Mouse (Mus musculus) midbrain, embryonic 16.5 days (tissue): ENCODE measurements at regions not wholly inside any gene's neighbourhood (a gene's known extent, or its start where the extent isn't known, plus 50 kb on each side); places are given as distances from the start of the nearest gene placed in this dataset.
A peak's percentile ranks its signal among the peaks of the same experiment; 100 is the strongest.

Source experiments
- ATAC-seq: fragments of 200-750 bp; cut with Nextera tagmentation; 2 replicates; pipeline ENCODE4 v1.8.0; 2017; ENCODE audit warnings: moderate TSS enrichment
- H3K27ac ChIP-seq: fragments of 300-500 bp; sonication (generic); 2 replicates; pipeline ENCODE4 v1.5.1; 2014; ENCODE audit warnings: mild to moderate bottlenecking, low read length, mixed read lengths
- H3K27me3 ChIP-seq: fragments of 300-500 bp; sonication (generic); 2 replicates; pipeline ENCODE4 v1.6.1; 2014; ENCODE audit warnings: low read depth, low read length, mixed read lengths; ENCODE audit not compliant: control insufficient read depth, insufficient read depth
- H3K36me3 ChIP-seq: fragments of 300-500 bp; sonication (generic); 2 replicates; pipeline ENCODE4 v1.6.1; 2014; ENCODE audit warnings: mild to moderate bottlenecking, low read length, moderate library complexity, mixed read lengths; ENCODE audit not compliant: control insufficient read depth, insufficient read depth
- H3K4me1 ChIP-seq: fragments of 300-500 bp; sonication (generic); 2 replicates; pipeline ENCODE4 v1.6.1; 2014; ENCODE audit warnings: mild to moderate bottlenecking, low read length, mixed read lengths; ENCODE audit not compliant: control insufficient read depth, insufficient read depth
- H3K4me2 ChIP-seq: fragments of 300-500 bp; sonication (generic); 2 replicates; pipeline ENCODE4 v1.6.1; 2014; ENCODE audit warnings: mild to moderate bottlenecking, low read length, mixed read lengths
- H3K4me3 ChIP-seq: fragments of 300-500 bp; sonication (generic); 2 replicates; pipeline ENCODE4 v1.5.1; 2014; ENCODE audit warnings: low read depth, mild to moderate bottlenecking, low read length, moderate library complexity, mixed read lengths
- H3K9ac ChIP-seq: fragments of 300-500 bp; sonication (generic); 2 replicates; pipeline ENCODE4 v1.6.1; 2014; ENCODE audit warnings: low read depth, low read length, mixed read lengths
- H3K9me3 ChIP-seq: fragments of 300-500 bp; sonication (generic); replicated peaks from 2 replicates; pipeline ENCODE4 v1.6.1; 2014; ENCODE audit warnings: mild to moderate bottlenecking, low read length, mixed read lengths; ENCODE audit not compliant: control insufficient read depth, poor library complexity, severe bottlenecking
- WGBS: fragments of 180-500 bp; shearing (Covaris S2); extraction: QIAGEN DNeasy Blood & Tissue Kit; methylation state at CpG from one replicate; pipeline ENCODE4 v1.1.7; 2014; 5-methylcytosine and 5-hydroxymethylcytosine counted together

DNA sequence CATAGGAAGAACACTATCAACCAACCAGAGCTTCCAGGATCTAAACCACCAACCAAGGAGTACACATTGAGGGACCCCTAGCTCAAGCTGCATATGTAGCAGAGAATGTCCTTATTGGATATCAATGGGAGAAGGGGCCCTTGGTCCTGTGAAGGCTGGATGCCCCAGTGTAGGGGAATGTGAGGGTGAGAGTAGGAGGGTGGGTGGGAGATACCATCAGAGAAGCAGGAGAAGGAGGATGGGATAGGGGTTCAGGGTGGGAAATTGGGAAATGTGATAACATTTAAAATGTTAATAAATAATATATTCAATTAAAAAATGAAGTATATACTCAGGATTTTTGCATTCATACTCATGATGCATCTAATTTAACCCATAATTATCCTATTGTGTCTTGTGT is 523.6 kb downstream of the Prdm13 start:
- Histone ChIP-seq H3K27ac (no peak overlapping the region), H3K9ac (no peak overlapping the region), H3K4me3 (no peak overlapping the region), H3K36me3 (no peaks in the 10 kb centered on the region), H3K4me1 (no peaks in the 10 kb centered on the region), H3K9me3 (no peaks in the 10 kb centered on the region), H3K4me2 (no peak overlapping the region), H3K27me3 (no peaks in the 10 kb centered on the region)
- no peak for ATAC-seq

DNA sequence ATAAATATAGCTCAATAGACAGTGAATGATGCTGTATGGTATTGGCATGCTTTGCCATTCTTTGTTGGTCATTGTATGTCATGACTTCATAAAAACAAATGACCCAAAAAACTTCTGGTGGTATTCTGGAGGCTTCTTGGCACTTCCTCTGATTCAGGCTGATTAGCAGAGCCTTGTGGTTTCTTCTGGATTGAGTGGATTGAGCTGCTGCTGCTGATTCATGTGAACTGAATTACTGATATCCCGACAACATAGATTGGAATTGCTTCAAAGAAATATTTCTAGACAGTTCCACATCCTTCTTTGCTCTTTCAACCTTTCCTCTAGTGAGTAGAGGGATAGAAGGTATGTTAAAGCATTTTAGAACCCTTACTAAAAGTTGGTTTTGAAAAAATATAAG is 559.9 kb downstream of the Prdm13 start:
- no peaks in the 10 kb centered on the region for H3K27me3 ChIP-seq
- no peak overlapping the region for H3K4me3 ChIP-seq
- H3K4me2 ChIP-seq = no peak overlapping the region
- peaks cover 2% of the 10 kb centered on the region; the same call in 1 of the 2 replicates for H3K9me3 ChIP-seq
- H3K27ac ChIP-seq = no peak overlapping the region
- no peak overlapping the region for H3K9ac ChIP-seq
- H3K36me3 ChIP-seq = no peaks in the 10 kb centered on the region
- ATAC-seq = no peak
- 100% methylated on average over 1 of the region's 1 CpGs for WGBS
- H3K4me1 ChIP-seq = no peaks in the 10 kb centered on the region

DNA sequence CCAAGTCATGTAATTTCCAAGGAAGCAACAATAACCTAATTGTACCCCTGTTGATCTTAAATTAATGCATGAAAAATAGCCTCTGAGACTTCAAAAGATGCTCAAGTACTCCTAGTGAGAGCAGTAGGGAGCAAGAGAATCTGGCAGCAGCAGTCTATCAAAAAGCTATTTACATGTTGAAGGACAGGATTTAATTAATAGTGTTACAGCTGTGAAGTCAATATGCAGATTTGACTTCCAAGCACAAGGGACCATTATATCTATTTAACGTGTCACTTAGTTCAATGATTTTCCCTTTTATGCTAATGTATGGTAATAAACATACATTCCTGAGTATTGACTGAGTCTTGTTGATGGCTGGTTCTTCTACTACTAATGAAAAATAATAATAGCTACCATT is 590.0 kb downstream of the Prdm13 start:
- H3K36me3 ChIP-seq = no peaks in the 10 kb centered on the region
- no peak overlapping the region for H3K27ac ChIP-seq
- H3K9ac ChIP-seq = no peak overlapping the region
- H3K27me3 ChIP-seq = no peaks in the 10 kb centered on the region
- WGBS = 46% methylated on average over 1 of the region's 1 CpGs
- no peaks in the 10 kb centered on the region for H3K9me3 ChIP-seq
- 0 out of 2 replicates have a peak, but pooled peaks have one; percentile 45 for ATAC-seq
- H3K4me2 ChIP-seq = no peak overlapping the region
- no peak overlapping the region for H3K4me3 ChIP-seq
- no peaks in the 10 kb centered on the region for H3K4me1 ChIP-seq

DNA sequence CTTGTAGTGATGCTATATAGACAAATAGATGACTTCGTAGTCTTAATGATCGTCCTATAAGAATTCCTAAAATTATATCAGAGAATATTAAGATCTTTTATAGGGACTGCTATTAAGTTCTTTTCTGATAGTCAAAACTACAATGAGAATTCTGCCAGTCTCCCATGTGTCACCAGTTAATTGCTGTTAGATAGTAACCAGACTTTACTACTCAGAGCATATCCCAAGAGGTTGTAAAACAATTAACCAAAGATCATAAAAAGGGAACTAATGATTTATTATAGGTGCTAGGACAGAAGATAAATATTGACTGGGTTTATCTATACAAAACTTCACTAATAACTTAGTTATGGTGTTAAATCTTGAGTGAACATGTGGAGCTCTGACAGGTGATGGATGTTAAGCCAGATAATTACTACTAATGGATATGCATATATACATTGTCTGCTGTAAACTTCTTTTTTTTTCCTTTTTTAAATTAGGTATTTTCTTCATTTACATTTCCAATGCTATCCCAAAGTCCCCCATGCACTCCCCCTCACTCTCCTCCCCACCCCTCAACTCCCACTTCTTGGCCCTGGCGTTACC is 615.5 kb downstream of the Prdm13 start:
- Histone ChIP-seq H3K27ac (no peak overlapping the region), H3K9ac (no peak overlapping the region), H3K4me1 (no peaks in the 10 kb centered on the region), H3K4me3 (no peak overlapping the region), H3K36me3 (no peaks in the 10 kb centered on the region), H3K9me3 (0 out of 2 replicates have a peak, but pooled peaks cover 2% of the 10 kb centered on the region), H3K27me3 (no peaks in the 10 kb centered on the region), H3K4me2 (no peak overlapping the region)
- WGBS = 94% methylated on average over 3 of the region's 3 CpGs
- no peak for ATAC-seq
